Mouse (Mus musculus) adrenal gland, postnatal 4 days (tissue): ENCODE data around the gene Rab28. TPM values are rescaled to one million over a fixed set of nuclear protein-coding genes. Genes with fewer than 3 reads are reported as not detected.

ENCODE experiments used
- DNase-seq, 2 experiments: peaks; one replicate each; pipeline ENCODE4 v3.0.0; 2021 to 2022; ENCODE audit warnings: low spot score in 2 of 2, mixed read lengths in 2 of 2
- total RNA-seq, 2 experiments: library from RNA; stranded (reverse); gene quantifications; 2 replicates each; pipeline ENCODE4 v1.2.3; 2021

Rab28 gene
- total RNA-seq, 2 experiments from 2014 or later: 49.8 to 54.7 TPM

- DNase-seq: no peak
Observed at GRCm38 (mm10) chr5:41636793-41637192, 71.2 kb downstream of the Rab28 start.

- no peak for DNase-seq
Observed at GRCm38 (mm10) chr5:41627224-41628144, 80.5 kb downstream of the Rab28 start.

- no peak for DNase-seq
Observed at GRCm38 (mm10) chr5:41625544-41625943, 82.4 kb downstream of the Rab28 start.

DNA sequence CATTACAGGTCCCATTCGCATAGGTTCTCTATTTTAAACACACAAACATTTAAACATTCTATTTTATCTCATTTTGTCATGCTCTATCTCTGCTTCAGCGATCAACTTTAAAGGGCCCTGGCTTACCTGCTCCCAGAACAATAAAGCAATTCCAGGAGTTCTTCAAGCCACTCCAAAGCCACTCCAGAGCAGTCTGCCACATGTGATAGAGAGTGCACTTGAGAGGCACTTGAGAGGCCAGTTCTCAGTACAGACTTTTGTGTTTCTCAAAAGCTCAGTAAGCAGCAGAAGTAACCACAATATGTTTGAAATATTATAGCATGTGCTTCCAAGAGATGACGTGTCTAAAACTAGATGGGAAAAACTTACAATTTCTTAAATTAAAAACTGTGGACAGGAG is 86.2 kb downstream of the Rab28 start:
- DNase-seq: no peak

GRCm38 (mm10) chr5:41618966-41619365 is 89.0 kb downstream of the Rab28 start:
- DNase-seq: no peak

- no peak for DNase-seq
Observed at GRCm38 (mm10) chr5:41610447-41611030, 97.4 kb downstream of the Rab28 start.

DNA sequence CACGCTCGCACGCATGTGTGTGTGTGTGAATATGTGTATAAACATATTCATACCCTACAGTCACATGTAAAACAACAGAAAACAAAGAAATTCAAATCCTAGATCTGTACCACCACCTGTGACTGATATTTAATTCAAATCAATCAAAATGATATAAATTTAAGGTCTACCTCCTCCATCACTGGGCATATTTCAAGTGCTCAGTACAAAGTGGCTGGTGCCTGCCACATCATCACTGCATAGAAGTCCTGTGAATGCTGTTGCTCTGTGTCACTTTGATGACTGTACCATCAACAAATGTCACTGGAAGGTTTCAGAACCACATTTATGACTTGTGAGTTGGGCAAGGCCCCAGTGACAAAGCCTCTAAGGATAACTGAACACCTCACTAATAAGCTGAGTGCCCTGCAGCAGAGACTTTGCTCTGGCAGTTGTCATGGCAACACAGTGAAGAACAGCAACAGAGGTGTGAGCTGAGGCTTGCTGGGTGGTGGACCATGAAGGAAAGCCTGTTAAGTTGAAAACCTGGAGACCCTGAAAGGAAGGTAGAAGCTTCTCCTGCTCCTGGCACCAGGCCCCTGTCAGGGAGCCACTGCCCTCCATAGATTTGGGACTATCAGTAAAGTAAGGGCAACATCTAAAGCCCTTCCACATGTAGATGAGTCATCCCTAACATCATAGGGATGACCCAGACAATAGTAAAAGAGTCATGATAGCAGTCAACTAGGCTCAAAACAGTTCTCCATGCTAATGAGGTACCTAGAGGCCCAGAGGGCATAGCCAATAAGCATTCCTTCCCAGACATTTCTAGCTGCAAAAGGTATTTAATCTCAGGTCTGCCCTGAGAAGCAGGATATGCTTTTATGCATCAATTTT is 111.5 kb downstream of the Rab28 start:
- DNase-seq: no peak

GRCm38 (mm10) chr5:41595199-41595598 is 112.8 kb downstream of the Rab28 start:
- no peak for DNase-seq

DNA sequence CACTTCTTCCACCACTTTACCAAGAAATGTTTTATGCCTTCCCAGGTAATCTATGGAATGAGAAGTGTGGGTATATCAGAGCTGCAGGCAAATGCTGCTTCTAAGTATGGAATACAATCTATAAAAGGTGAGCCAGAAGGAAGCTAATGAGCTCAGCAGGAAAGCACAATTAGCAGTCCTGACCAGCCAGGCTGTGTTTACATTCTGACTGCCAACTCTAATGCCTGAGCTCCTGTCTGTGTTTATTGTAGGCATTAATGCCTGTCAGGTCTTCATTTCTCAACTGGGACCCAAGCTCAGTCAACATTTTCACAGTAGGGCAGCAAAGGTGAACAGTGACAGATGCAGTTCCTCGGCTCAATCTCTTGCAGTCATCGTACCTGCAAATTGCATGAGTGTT is 129.9 kb downstream of the Rab28 start:
- no peak for DNase-seq

Other genes starting within 250 kb of the Rab28 start
- not detected for gene Nkx3-2, start 56.3 kb upstream of the Rab28 start, total RNA-seq
- 10 to 100 TPM; 33.7 to 36.9 TPM for gene Bod1l, start 136.2 kb upstream of the Rab28 start, total RNA-seq